In genomic region chr11:35583633-35584032, GRCm38 (mm10) we compare ENCODE assay signal across 25 mouse cellular contexts.
"Had no signal": no experiment of that assay in that cellular context is flagged by ENCODE, and none has a peak within 500 bp of the region (broad histone marks: within the 10 kb centered on the region; RNA-seq: fewer than 3 reads in every experiment).

No protein-coding gene starts in this region.

- H3K27ac ChIP-seq: gastrocnemius, adult 2 months; hindbrain, embryonic 13.5 days; kidney, embryonic 15.5 days; kidney, postnatal 0 days; limb, embryonic 13.5 days; limb, embryonic 15.5 days; liver, embryonic 12.5 days; liver, embryonic 14.5 days had no signal

- DNase-seq: gastrocnemius, adult 2 months; gastrocnemius, postnatal 10 days; gastrocnemius, postnatal 25 days; heart, adult 18-20 months; heart, postnatal 14 days; heart, postnatal 36 days; kidney, adult 11 months; kidney, adult 2 months; kidney, adult 9 months; kidney, postnatal 14 days; kidney, postnatal 36 days; layer of hippocampus, adult 9-11 months; layer of hippocampus, postnatal 36 days had no signal

- H3K4me2 ChIP-seq: heart, embryonic 11.5 days; heart, embryonic 13.5 days; heart, embryonic 15.5 days; hindbrain, embryonic 13.5 days; kidney, embryonic 15.5 days; limb, embryonic 13.5 days; limb, embryonic 15.5 days; liver, embryonic 12.5 days had no signal

- ATAC-seq: hindbrain, embryonic 16.5 days; intestine, embryonic 16.5 days; liver, embryonic 12.5 days had no signal

- H3K9me3 ChIP-seq: heart, embryonic 13.5 days; heart, embryonic 15.5 days; hindbrain, embryonic 13.5 days; kidney, embryonic 15.5 days; limb, embryonic 13.5 days; limb, embryonic 15.5 days; liver, embryonic 12.5 days had no signal

- H3K27me3 ChIP-seq: heart, embryonic 13.5 days; heart, embryonic 15.5 days; hindbrain, embryonic 13.5 days; kidney, embryonic 15.5 days; limb, embryonic 13.5 days; limb, embryonic 15.5 days; liver, embryonic 12.5 days had no signal

- H3K9ac ChIP-seq: heart, embryonic 13.5 days; heart, embryonic 15.5 days; hindbrain, embryonic 13.5 days; kidney, embryonic 15.5 days; limb, embryonic 13.5 days; limb, embryonic 15.5 days; liver, embryonic 12.5 days; liver, embryonic 14.5 days had no signal

- H3K4me1 ChIP-seq: kidney, embryonic 15.5 days; limb, embryonic 13.5 days; liver, embryonic 12.5 days had no signal

- H3K4me3 ChIP-seq: gastrocnemius, adult 2 months; heart, embryonic 13.5 days; heart, embryonic 15.5 days; hindbrain, embryonic 13.5 days; kidney, embryonic 15.5 days; limb, embryonic 13.5 days; limb, embryonic 15.5 days; liver, embryonic 12.5 days had no signal

- H3K36me3 ChIP-seq: heart, embryonic 15.5 days; kidney, embryonic 15.5 days; liver, embryonic 12.5 days had no signal
